Mouse (Mus musculus) limb, embryonic 12.5 days (tissue): ENCODE measurements around the gene Grk2. TPM values are rescaled to one million over a fixed set of nuclear protein-coding genes. Genes with fewer than 3 reads are reported as not detected.
A peak's percentile ranks its signal among the peaks of the same experiment; 100 is the strongest.

Experiments used
- ATAC-seq: fragments of 200-750 bp; cut with Nextera tagmentation; 2 replicates; pipeline ENCODE4 v1.8.0; 2017; ENCODE audit warnings: low read depth, moderate TSS enrichment; ENCODE audit not compliant: insufficient number of reproducible peaks, insufficient read depth, low FRiP score, low TSS enrichment
- H3K27ac ChIP-seq: fragments of 300-500 bp; sonication (generic); 2 replicates; pipeline ENCODE4 v1.5.1; 2016; ENCODE audit warnings: mild to moderate bottlenecking, moderate library complexity
- H3K27me3 ChIP-seq: fragments of 300-500 bp; sonication (generic); 2 replicates; pipeline ENCODE4 v1.6.1; 2016; ENCODE audit warnings: mild to moderate bottlenecking, moderate library complexity
- H3K36me3 ChIP-seq: fragments of 300-500 bp; sonication (generic); 2 replicates; pipeline ENCODE4 v1.6.1; 2016; ENCODE audit warnings: mild to moderate bottlenecking, moderate library complexity
- H3K4me1 ChIP-seq: fragments of 300-500 bp; sonication (generic); replicated peaks from 2 replicates; pipeline ENCODE4 v1.6.1; 2016
- H3K4me2 ChIP-seq: fragments of 300-500 bp; sonication (generic); 2 replicates; pipeline ENCODE4 v1.6.1; 2016; ENCODE audit warnings: mild to moderate bottlenecking, moderate library complexity
- H3K4me3 ChIP-seq: fragments of 300-500 bp; sonication (generic); replicated peaks from 2 replicates; pipeline ENCODE4 v1.5.1; 2016; ENCODE audit warnings: mild to moderate bottlenecking
- H3K9ac ChIP-seq: fragments of 300-500 bp; sonication (generic); replicated peaks from 2 replicates; pipeline ENCODE4 v1.6.1; 2016; ENCODE audit warnings: mild to moderate bottlenecking, moderate library complexity
- H3K9me3 ChIP-seq: fragments of 300-500 bp; sonication (generic); 2 replicates; pipeline ENCODE4 v1.6.1; 2016; ENCODE audit warnings: mild to moderate bottlenecking, moderate library complexity
- WGBS: fragments of 180-500 bp; shearing (Covaris S2); methylation state at CpG from one replicate; pipeline ENCODE4 v1.1.7; 2016; 5-methylcytosine and 5-hydroxymethylcytosine counted together
- polyA plus RNA-seq: library from polyadenylated mRNA; unstranded; fragments of >200 nt; fragmentation: Nextera tagmentation; extraction: Ambion mirVana; gene quantifications from 2 replicates; pipeline ENCODE4 v1.2.1, GENCODE M21; 2016

Gene Grk2
- polyA plus RNA-seq, 1 experiment from 2014 or later, result 16.1 TPM

- Histone ChIP-seq H3K9me3 (no peaks in the 10 kb centered on the region), H3K4me2 (no peak overlapping the region), H3K27me3 (no peaks in the 10 kb centered on the region), H3K36me3 (peaks cover 58% of the 10 kb centered on the region), H3K9ac (no peak overlapping the region), H3K4me3 (no peak overlapping the region), H3K4me1 (peaks cover 19% of the 10 kb centered on the region), H3K27ac (no peak overlapping the region)
- WGBS, result 89% methylated on average over 4 of the region's 4 CpGs
- no peak for ATAC-seq
These were observed 10.6 kb downstream of the Grk2 start for GRCm38 (mm10) chr19:4295391-4295790.

DNA sequence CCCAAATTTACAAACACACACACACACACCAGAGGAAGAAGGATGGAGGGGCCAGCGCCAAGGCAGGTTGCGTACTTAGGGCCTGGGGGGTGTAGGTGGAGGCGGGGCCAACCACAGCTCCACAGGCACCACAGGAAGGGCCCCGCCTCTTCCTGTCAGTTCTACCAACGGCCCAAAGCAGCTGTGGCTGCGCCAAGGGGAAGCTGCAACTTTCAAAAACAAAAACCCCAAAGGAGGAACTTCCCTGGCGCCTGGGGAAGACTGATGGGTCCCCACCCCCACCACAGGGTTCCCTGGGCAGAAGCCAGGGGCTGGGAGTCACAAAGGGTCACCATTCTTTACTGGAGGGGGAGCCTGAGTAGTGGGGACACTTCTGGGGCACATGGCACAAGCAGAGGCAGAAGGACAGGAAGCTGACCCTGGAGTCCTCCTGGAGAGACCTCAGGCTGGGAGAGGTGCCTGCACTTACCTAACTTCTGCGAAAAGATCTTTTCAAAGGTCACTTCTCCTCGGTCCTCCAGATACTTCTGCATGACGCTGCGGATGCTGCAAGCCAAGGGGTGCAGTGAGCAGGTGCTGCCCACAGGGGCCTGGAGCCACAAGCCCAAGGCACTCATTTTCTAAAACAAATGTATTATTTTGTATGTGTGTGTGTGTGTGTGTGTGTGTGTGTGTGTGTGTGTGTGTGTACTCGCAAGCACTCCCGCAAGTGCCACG lies 11.5 kb downstream of the Grk2 start:
- Histone ChIP-seq H3K4me3 (no peak overlapping the region), H3K36me3 (peaks cover 66% of the 10 kb centered on the region), H3K9me3 (no peaks in the 10 kb centered on the region), H3K9ac (no peak overlapping the region), H3K27ac (no peak overlapping the region), H3K4me2 (no peak overlapping the region), H3K27me3 (no peaks in the 10 kb centered on the region), H3K4me1 (peaks cover 10% of the 10 kb centered on the region; the same call in 1 of the 2 replicates)
- ATAC-seq, result no peak
- 70% methylated on average over 14 of the region's 14 CpGs for WGBS

DNA sequence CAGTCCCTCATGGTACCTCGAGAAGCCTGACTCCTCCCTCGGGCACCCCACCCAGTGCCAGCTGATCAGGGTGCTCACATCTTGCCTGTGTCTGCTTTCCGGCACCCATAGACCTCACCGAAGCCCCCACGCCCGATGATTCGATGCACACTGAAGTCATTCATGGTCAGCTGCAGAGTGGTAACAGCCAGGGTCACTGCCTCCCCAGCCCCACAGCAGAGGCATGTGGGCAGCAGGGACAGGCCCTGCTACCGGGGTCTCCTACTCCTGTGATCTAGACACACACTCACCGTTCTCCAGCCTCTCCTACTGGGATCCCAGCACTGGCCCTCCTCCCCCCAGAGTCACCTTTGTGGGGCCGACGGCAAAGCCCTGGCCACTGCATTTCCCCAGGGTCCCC lies 14.9 kb downstream of the Grk2 start:
- no peak overlapping the region for H3K27ac ChIP-seq
- no peaks in the 10 kb centered on the region for H3K9me3 ChIP-seq
- H3K4me1 ChIP-seq, result 0 out of 2 replicates have a peak, but pooled peaks cover 6% of the 10 kb centered on the region
- 88% methylated on average over 11 of the region's 11 CpGs for WGBS
- no peak overlapping the region for H3K4me2 ChIP-seq
- no peak overlapping the region for H3K4me3 ChIP-seq
- H3K27me3 ChIP-seq, result no peaks in the 10 kb centered on the region
- H3K9ac ChIP-seq, result no peak overlapping the region
- no peak for ATAC-seq
- peaks cover 86% of the 10 kb centered on the region for H3K36me3 ChIP-seq

DNA sequence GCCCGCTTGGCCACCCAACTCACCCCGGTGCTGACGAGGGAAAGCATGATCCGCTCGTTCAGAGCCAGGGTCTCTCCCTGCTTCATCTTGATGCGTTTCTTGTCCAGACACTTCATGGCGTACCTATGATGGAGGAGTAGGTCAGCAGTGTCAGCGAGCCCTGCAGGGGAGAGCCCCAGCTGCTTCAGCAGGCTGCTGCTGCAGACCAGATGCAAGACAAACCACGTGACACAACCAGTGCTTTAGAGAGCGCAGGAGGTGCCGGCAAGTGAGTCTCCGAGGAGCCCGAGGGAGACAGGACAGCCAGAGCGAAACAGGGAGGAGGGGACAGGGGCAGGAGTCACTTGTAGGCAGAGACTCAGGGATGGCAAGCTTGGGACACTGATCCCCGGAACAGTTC lies 15.3 kb downstream of the Grk2 start:
- Histone ChIP-seq H3K4me3 (no peak overlapping the region), H3K36me3 (peaks cover 90% of the 10 kb centered on the region), H3K9me3 (no peaks in the 10 kb centered on the region), H3K27ac (no peak overlapping the region), H3K4me1 (0 out of 2 replicates have a peak, but pooled peaks cover 6% of the 10 kb centered on the region), H3K27me3 (no peaks in the 10 kb centered on the region), H3K4me2 (no peak overlapping the region), H3K9ac (no peak overlapping the region)
- 71% methylated on average over 15 of the region's 15 CpGs for WGBS
- ATAC-seq, result no peak

GRCm38 (mm10) chr19:4283653-4284052 lies 22.4 kb downstream of the Grk2 start:
- 48% methylated on average over 7 of the region's 7 CpGs for WGBS
- no peak overlapping the region; the same call in 1 of the 2 replicates for H3K9ac ChIP-seq
- H3K27me3 ChIP-seq, result peaks cover 6% of the 10 kb centered on the region; the same call in 1 of the 2 replicates
- peaks cover 13% of the 10 kb centered on the region for H3K4me1 ChIP-seq
- peak overlapping the region; percentile 8; the same call in 1 of the 2 replicates for H3K27ac ChIP-seq
- peak overlapping the region; percentile 60 for H3K4me3 ChIP-seq
- peaks cover 50% of the 10 kb centered on the region for H3K36me3 ChIP-seq
- peak overlapping the region; percentile 75 for H3K4me2 ChIP-seq
- no peak for ATAC-seq
- peaks cover 8% of the 10 kb centered on the region; the same call in 1 of the 2 replicates for H3K9me3 ChIP-seq

DNA sequence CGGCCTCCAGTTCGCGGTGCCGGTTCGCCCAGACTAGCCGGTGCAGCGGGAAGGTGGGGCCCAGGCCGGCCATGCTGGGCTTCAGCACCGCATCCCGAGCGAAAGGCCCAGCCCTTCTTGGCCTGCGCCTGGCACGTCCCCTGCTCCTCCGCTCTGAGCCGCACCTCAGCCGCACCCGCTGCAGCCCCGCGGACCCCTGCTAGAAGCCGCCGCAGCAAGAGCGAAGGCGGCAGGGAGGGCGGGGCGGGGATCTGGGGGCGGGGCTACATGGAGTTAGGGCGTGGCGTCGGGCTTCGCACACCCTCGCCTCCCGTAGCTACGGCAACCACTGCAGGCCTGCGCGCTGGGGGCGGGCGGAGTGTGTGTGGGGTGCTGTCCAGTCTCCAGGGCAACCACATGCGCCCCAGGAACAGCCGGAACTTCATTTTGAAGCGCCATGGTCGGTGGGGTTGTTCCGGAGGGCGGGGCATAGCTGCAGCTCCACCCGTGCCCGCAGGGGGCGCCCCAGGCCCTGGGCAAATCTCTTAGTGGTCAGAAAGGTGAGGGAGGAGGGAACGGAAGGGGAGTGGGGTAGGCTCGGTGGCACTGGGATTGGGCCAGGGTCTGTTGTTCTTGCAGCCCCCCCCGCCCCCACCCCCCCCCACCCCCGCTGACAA lies 23.0 kb downstream of the Grk2 start, which contains the start of gene Ankrd13d:
Ankrd13d (minus strand) TSS at position 240 of the 656 bp plus-strand sequence.
- Histone ChIP-seq H3K4me1 (peaks cover 13% of the 10 kb centered on the region), H3K27ac (peak within 1 kb of the TSS; percentile 8; the same call in 1 of the 2 replicates), H3K9ac (peak within 1 kb of the TSS; percentile 71), H3K9me3 (peaks cover 8% of the 10 kb centered on the region; the same call in 1 of the 2 replicates), H3K27me3 (peaks cover 6% of the 10 kb centered on the region; the same call in 1 of the 2 replicates), H3K4me2 (peak within 1 kb of the TSS; percentile 75), H3K36me3 (peaks cover 44% of the 10 kb centered on the region), H3K4me3 (peak within 1 kb of the TSS; percentile 60)
- peak; percentile 91 for ATAC-seq
- under 1% methylated on average over 50 of the region's 50 CpGs for WGBS

GRCm38 (mm10) chr19:4280425-4280824 lies 25.6 kb downstream of the Grk2 start:
- no peak overlapping the region for H3K4me3 ChIP-seq
- no peak overlapping the region for H3K4me2 ChIP-seq
- H3K36me3 ChIP-seq, result peaks cover 18% of the 10 kb centered on the region
- H3K9me3 ChIP-seq, result peaks cover 8% of the 10 kb centered on the region; the same call in 1 of the 2 replicates
- peaks cover 6% of the 10 kb centered on the region; the same call in 1 of the 2 replicates for H3K27me3 ChIP-seq
- 98% methylated on average over 9 of the region's 9 CpGs for WGBS
- H3K27ac ChIP-seq, result no peak overlapping the region
- no peak overlapping the region for H3K9ac ChIP-seq
- ATAC-seq, result no peak
- peaks cover 13% of the 10 kb centered on the region for H3K4me1 ChIP-seq

DNA sequence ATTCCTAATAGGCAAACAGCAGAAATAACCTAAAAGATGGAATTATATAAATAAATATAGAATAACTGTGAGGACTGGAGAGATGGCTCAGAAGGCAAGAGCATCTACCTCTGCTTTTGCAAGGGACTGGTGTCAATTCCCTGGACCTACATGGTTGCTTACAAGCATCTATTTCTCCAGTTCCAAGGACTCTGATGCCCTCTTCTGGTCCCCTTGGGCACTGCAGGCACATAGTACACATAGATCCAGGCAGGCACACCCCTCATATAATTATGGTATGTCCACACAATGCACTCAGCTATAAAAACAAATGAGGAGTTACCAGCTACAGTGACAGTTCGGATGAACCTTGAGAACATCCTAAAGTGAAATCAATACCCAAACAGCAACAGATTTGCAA lies 26.5 kb downstream of the Grk2 start:
- Histone ChIP-seq H3K36me3 (peaks cover 11% of the 10 kb centered on the region), H3K27me3 (peaks cover 6% of the 10 kb centered on the region; the same call in 1 of the 2 replicates), H3K4me2 (no peak overlapping the region), H3K4me1 (peaks cover 13% of the 10 kb centered on the region), H3K27ac (no peak overlapping the region), H3K9me3 (peaks cover 8% of the 10 kb centered on the region; the same call in 1 of the 2 replicates), H3K4me3 (no peak overlapping the region), H3K9ac (no peak overlapping the region)
- ATAC-seq, result no peak
- 94% methylated on average over 1 of the region's 1 CpGs for WGBS

GRCm38 (mm10) chr19:4270972-4271371 lies 35.0 kb downstream of the Grk2 start:
- Histone ChIP-seq H3K4me1 (peaks cover 15% of the 10 kb centered on the region; the same call in 1 of the 2 replicates), H3K9ac (no peak overlapping the region), H3K4me3 (no peak overlapping the region), H3K4me2 (no peak overlapping the region), H3K27ac (no peak overlapping the region), H3K36me3 (peaks cover 21% of the 10 kb centered on the region), H3K27me3 (peaks cover 48% of the 10 kb centered on the region), H3K9me3 (no peaks in the 10 kb centered on the region)
- WGBS, result 96% methylated on average over 11 of the region's 11 CpGs
- ATAC-seq, result no peak

DNA sequence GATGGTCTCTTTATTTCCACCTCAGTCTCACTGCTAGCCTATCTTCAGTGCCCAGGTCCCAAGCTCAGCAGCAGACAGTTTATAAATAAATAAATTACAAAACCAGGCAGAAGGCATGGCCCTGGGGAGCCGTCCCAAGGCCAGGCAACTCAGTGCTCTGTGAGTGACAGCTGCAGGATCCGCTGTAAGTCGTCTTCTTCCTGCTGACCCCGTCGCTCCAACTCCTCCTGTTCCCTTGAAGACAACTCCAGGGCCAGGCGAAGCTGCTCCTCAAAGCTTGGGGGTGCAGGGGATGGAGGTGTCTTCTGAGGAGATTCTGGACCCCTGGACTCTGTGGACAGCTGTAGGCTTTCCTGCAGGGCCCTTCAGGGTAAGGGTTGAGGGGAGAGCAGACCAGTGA lies 35.8 kb downstream of the Grk2 start:
- Histone ChIP-seq H3K4me3 (no peak overlapping the region), H3K4me1 (peaks cover 15% of the 10 kb centered on the region; the same call in 1 of the 2 replicates), H3K27me3 (peaks cover 50% of the 10 kb centered on the region), H3K36me3 (peaks cover 21% of the 10 kb centered on the region), H3K9ac (no peak overlapping the region), H3K4me2 (no peak overlapping the region), H3K27ac (no peak overlapping the region), H3K9me3 (no peaks in the 10 kb centered on the region)
- WGBS, result 60% methylated on average over 6 of the region's 6 CpGs
- ATAC-seq, result no peak
